Mouse (Mus musculus) megakaryocyte, embryonic 14.5 days (primary cell): Measurements from ENCODE around the gene 1700067P10Rik.

Source experiments
- FLI1 ChIP-seq: IDR thresholded peaks from 2 replicates; pipeline ENCODE4 v1.6.1; 2012; ENCODE audit warnings: low read length, inconsistent platforms, mixed read lengths
- GATA1 ChIP-seq: IDR thresholded peaks from 3 replicates; pipeline ENCODE4 v1.6.1; 2012; ENCODE audit warnings: mixed read lengths, low read length, inconsistent platforms, borderline replicate concordance

- TF ChIP-seq GATA1, result no peak
- TF ChIP-seq FLI1, result no peak
These were observed 5.9 kb downstream of the 1700067P10Rik start for GRCm38 (mm10) chr17:48094820-48095680.
